Mouse (Mus musculus) thymus, adult 2 months (tissue): ENCODE data around the gene Rps19bp1. TPM values are rescaled to one million over a fixed set of nuclear protein-coding genes. Genes with fewer than 3 reads are reported as not detected.

Experiments used
- DNase-seq: peaks from one replicate; pipeline ENCODE4 v3.0.0; 2021
- H3K27ac ChIP-seq: fragments of 200-500 bp; 2 replicates; pipeline ENCODE4 v1.5.1; 2012; ENCODE audit warnings: low read length, control low read depth; ENCODE audit not compliant: control insufficient read depth, insufficient read depth
- H3K27me3 ChIP-seq: fragments of 200-500 bp; 2 replicates; pipeline ENCODE4 v1.6.1; 2012; ENCODE audit warnings: mild to moderate bottlenecking, low read length, moderate library complexity, mixed read lengths; ENCODE audit not compliant: control insufficient read depth, insufficient read depth
- H3K36me3 ChIP-seq: fragments of 200-500 bp; 2 replicates; pipeline ENCODE4 v1.6.1; 2012; ENCODE audit warnings: mild to moderate bottlenecking, low read length, moderate library complexity; ENCODE audit not compliant: control insufficient read depth, insufficient read depth
- H3K4me1 ChIP-seq: fragments of 200-500 bp; replicated peaks from 2 replicates; pipeline ENCODE4 v1.6.1; 2012; ENCODE audit warnings: low read length; ENCODE audit not compliant: control insufficient read depth, insufficient read depth
- H3K4me3 ChIP-seq: fragments of 200-500 bp; 2 replicates; pipeline ENCODE4 v1.5.1; 2012; ENCODE audit warnings: mild to moderate bottlenecking, low read length, control low read depth, moderate library complexity; ENCODE audit not compliant: control insufficient read depth, insufficient read depth
- CTCF ChIP-seq: fragments of 200-500 bp; IDR thresholded peaks from 2 replicates; pipeline ENCODE4 v1.5.1; 2012; ENCODE audit warnings: mild to moderate bottlenecking, control low read depth, low read length, moderate library complexity, borderline replicate concordance; ENCODE audit not compliant: control insufficient read depth, poor library complexity, insufficient read depth; ENCODE audit errors: extremely low read depth
- POLR2A ChIP-seq: fragments of 200-500 bp; IDR thresholded peaks from 2 replicates; pipeline ENCODE4 v1.6.1; 2012; ENCODE audit warnings: mild to moderate bottlenecking, low read length, control low read depth, moderate library complexity; ENCODE audit not compliant: control insufficient read depth, poor library complexity, insufficient read depth; ENCODE audit errors: extremely low read depth
- WGBS: fragments of 180-500 bp; shearing (Covaris S2); methylation state at CpG from one replicate; pipeline ENCODE4 v1.1.7; 2018; 5-methylcytosine and 5-hydroxymethylcytosine counted together
- polyA plus RNA-seq: library from polyadenylated mRNA; depleted of rRNA; stranded (reverse); fragments of >200 nt; gene quantifications from 2 replicates; pipeline ENCODE4 v1.2.3, GENCODE M21; 2012; rRNA removed

The Rps19bp1 gene
- 22.5 and 25.0 TPM in 2 replicates for polyA plus RNA-seq

DNA sequence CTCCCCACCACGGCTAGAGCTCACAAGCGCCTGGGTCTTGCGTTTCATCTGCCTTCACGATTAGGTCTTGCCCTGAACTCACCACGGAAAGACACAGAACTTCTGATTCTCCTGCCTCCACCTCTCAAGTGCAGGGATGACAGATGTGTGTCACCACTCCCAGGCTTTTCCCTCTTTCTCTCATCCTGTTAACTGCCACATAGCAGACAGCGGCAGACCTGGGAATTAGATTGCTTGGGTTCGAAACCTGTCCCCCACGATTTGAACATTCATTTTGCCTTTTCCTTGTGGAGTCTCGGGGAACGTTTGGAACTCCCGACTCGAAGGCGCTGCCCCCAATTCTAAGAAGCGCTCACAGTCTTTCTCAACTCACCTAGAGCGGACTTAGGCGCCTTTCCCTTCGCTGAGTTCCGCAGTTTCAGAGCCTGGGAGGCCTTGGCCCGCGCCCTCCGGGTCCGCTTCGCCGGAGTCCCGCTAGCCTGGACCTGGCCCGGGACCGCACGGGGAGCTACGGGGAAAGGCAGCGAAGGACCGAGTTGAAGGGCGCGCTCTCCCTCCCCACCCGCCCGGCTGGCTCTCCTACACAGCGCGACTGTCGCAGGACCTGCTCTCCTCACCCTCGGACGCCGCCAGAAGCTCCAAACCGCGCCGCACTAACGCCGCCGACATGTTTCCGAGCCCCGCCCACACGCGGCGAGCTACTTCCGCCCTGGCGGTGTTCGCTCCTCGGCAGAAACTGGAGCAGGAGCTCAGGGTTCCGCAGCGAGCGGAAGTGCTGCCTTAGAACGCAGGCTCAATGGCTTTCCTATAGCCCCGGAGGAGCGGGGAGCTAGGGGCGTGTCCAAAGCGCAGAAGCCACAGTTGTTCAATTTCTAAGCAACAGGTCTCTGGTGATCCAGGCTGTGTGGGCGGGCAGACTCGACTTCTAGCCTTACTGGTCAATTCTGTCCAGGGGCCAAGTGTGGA, at the start of gene Rps19bp1:
TSS of gene Rps19bp1 (minus strand) at position 706 of the 966 bp plus-strand sequence.
- peaks cover 13% of the 10 kb centered on the region for H3K4me1 ChIP-seq
- H3K27ac ChIP-seq: no peak within 1 kb of the TSS
- H3K27me3 ChIP-seq: no peaks in the 10 kb centered on the region
- 1% methylated on average over 66 of the region's 66 CpGs for WGBS
- peak within 1 kb of the TSS; percentile 81 for H3K4me3 ChIP-seq
- TF ChIP-seq CTCF (no peak), POLR2A (peak; percentile 53; the same call in 1 of the 2 replicates)
- no peaks in the 10 kb centered on the region for H3K36me3 ChIP-seq
- peak; percentile 89 for DNase-seq

DNA sequence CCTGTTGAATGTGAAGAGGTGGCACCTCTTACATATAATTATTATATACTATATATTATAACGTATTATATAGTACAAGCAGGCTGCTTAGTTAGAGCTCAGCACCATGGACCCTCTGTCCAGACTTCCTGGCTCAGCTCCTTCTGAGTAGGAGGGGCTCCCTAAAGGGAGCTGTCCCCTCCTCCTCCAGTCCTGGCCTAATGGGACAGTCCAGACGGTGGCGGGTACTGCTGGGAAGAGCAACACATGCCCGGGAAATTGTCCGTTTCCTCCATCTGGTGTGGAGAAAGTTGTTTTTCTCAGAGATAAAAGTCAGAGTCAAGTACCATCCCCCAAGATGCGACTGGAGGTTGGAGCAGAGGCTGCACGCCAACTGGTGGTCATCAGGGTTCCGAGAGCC, 42.0 kb upstream of the Rps19bp1 start:
- Histone ChIP-seq H3K27ac (no peak overlapping the region), H3K4me3 (no peak overlapping the region), H3K4me1 (no peaks in the 10 kb centered on the region), H3K36me3 (no peaks in the 10 kb centered on the region), H3K27me3 (no peaks in the 10 kb centered on the region)
- TF ChIP-seq CTCF: no peak
- TF ChIP-seq POLR2A: no peak
- no peak for DNase-seq
- WGBS: 48% methylated on average over 8 of the region's 8 CpGs

DNA sequence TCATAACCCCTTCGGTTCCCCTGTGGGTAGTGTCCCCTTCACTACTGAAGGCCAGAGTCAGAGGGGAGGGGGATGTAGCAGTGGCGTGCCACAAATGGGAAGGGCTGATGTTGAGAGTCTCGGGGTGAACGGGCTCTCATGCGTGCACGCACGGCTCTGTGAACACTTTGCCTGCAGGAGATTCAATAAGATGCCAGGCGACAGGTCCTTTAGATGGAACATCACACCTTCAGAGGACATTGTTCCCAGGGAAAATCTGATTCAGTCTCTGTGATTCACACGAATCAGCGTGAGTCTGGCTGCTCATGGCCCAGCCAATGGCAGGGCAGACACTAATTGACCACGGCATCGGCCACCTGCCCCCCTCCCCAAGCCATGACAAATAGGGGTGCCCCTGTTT, 40.1 kb upstream of the Rps19bp1 start:
- no peak for DNase-seq
- 90% methylated on average over 12 of the region's 12 CpGs for WGBS

DNA sequence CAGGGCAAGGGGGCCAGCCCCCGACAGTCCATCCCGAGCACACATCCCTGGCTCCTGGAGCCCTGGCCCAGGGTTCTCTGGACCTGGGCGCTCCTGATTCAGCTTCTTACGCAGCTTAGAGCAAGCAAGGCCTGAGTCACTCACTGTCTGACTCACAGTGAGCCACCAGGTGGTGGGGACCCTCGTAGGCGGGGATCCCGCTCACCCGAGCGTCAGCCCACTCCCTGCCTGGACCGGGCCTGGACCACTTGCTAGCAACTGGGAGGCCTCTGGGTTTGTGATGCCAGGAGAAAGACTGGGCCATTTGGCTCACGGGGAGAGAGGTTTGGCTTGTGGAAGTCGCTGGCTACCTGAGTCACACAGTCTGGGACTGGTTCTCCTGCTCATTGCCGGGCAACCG, 39.7 kb upstream of the Rps19bp1 start:
- no peaks in the 10 kb centered on the region for H3K4me1 ChIP-seq
- WGBS: 83% methylated on average over 14 of the region's 14 CpGs
- no peaks in the 10 kb centered on the region for H3K27me3 ChIP-seq
- DNase-seq: no peak
- H3K27ac ChIP-seq: no peak overlapping the region
- H3K36me3 ChIP-seq: no peaks in the 10 kb centered on the region
- TF ChIP-seq CTCF: no peak
- TF ChIP-seq POLR2A: no peak
- H3K4me3 ChIP-seq: no peak overlapping the region

More for the DNA sequence above, 40.1 kb upstream of the Rps19bp1 start:
- Histone ChIP-seq H3K4me3 (no peak overlapping the region), H3K4me1 (no peaks in the 10 kb centered on the region), H3K36me3 (no peaks in the 10 kb centered on the region), H3K27me3 (no peaks in the 10 kb centered on the region), H3K27ac (no peak overlapping the region)
- no peak for TF ChIP-seq POLR2A
- TF ChIP-seq CTCF: no peak

DNA sequence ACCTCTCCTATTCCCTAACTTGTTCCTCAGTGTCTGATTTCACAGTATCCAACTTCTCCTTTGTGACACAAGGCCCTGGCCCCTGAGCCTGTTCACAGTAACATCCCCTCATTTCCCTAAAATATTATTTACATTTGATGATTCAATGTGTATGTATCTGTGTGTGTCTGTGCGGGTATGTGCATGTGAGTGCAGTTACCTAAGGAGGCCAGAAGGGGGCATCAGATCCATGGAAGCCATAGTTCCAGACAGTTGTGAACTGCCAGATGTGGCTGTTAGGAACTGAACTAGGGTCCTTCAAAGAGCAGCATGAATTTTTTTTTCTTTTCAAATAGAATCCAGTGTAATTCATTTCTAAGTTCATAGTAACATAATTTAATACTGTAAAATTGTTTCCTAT, 33.0 kb upstream of the Rps19bp1 start:
- no peak overlapping the region for H3K4me3 ChIP-seq
- H3K27me3 ChIP-seq: no peaks in the 10 kb centered on the region
- no peak overlapping the region for H3K27ac ChIP-seq
- H3K36me3 ChIP-seq: no peaks in the 10 kb centered on the region
- no peaks in the 10 kb centered on the region for H3K4me1 ChIP-seq
- DNase-seq: no peak
- TF ChIP-seq POLR2A: no peak
- TF ChIP-seq CTCF: no peak
- 94% methylated on average over 1 of the region's 1 CpGs for WGBS

DNA sequence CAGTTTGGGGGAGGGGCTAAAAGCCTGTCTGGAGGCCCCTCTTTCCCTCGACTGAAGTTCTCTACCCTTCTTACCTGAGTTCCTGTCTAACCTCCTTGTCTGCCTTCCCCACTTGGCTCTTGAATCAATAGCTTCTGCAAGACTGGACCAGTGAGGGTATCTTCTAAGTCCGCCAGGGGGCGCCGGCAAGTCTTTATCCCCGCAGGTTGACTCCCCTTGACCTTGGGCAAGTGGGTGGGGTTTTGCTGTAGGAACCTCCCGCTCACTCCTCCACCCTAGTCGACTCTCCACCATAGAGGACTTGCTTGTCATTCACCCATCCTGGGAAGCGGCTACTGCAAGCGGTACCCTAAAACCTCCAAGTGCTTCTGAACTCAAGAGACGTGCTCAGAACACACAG, 25.3 kb upstream of the Rps19bp1 start:
- peaks cover 20% of the 10 kb centered on the region for H3K27me3 ChIP-seq
- H3K36me3 ChIP-seq: no peaks in the 10 kb centered on the region
- no peak overlapping the region for H3K27ac ChIP-seq
- 16% methylated on average over 10 of the region's 10 CpGs for WGBS
- peak; percentile 84 for DNase-seq
- H3K4me1 ChIP-seq: peaks cover 6% of the 10 kb centered on the region
- TF ChIP-seq POLR2A (no peak), CTCF (peak; percentile 78; the same call in 1 of the 2 replicates)
- H3K4me3 ChIP-seq: no peak overlapping the region
